Mouse (Mus musculus): ENCODE measurements around the gene Plch2. TPM values are rescaled to one million over a fixed set of nuclear protein-coding genes. Genes with fewer than 3 reads are reported as not detected.

Plch2 gene
- polyA plus RNA-seq, 1 experiment: 4.2 TPM

- Histone ChIP-seq H3K4me1 (ENCODE audit: control insufficient read depth, insufficient read depth, low read length) (no peaks in the 10 kb centered on the region), H3K4me3 (ENCODE audit: low read depth, low read length) (no peak overlapping the region), H3K9me3 (replicated peaks; ENCODE audit: control insufficient read depth, insufficient read depth, low read length, poor library complexity, severe bottlenecking) (no peaks in the 10 kb centered on the region), H3K27me3 (ENCODE audit: control insufficient read depth, insufficient read depth, low read length, poor library complexity, severe bottlenecking) (no peaks in the 10 kb centered on the region), H3K9ac (ENCODE audit: low read depth, poor library complexity, severe bottlenecking) (no peak overlapping the region), H3K27ac (ENCODE audit: insufficient read depth, low read length) (no peak overlapping the region), H3K36me3 (ENCODE audit: control insufficient read depth, insufficient read depth, low read length, poor library complexity, severe bottlenecking) (no peaks in the 10 kb centered on the region)
- no peak for TF ChIP-seq CTCF (IDR thresholded peaks at IDR 0.05; ENCODE audit: low read depth, low read length)
- TF ChIP-seq EP300 (IDR thresholded peaks at IDR 0.05; ENCODE audit: insufficient read depth, low read depth, low read length): no peak
- TF ChIP-seq POLR2A (IDR thresholded peaks at IDR 0.05; ENCODE audit: insufficient read depth, low read length): no peak
These were observed 118.8 kb downstream of the Plch2 start for GRCm38 (mm10) chr4:154937746-154938145.

GRCm38 (mm10) chr4:154936542-154937255, 119.9 kb downstream of the Plch2 start:
- Histone ChIP-seq H3K4me3 (ENCODE audit: low read depth, low read length) (no peak overlapping the region), H3K4me1 (ENCODE audit: control insufficient read depth, insufficient read depth, low read length) (no peaks in the 10 kb centered on the region), H3K36me3 (ENCODE audit: control insufficient read depth, insufficient read depth, low read length, poor library complexity, severe bottlenecking) (no peaks in the 10 kb centered on the region), H3K27ac (ENCODE audit: insufficient read depth, low read length) (no peak overlapping the region), H3K27me3 (ENCODE audit: control insufficient read depth, insufficient read depth, low read length, poor library complexity, severe bottlenecking) (no peaks in the 10 kb centered on the region), H3K9ac (ENCODE audit: low read depth, poor library complexity, severe bottlenecking) (no peak overlapping the region), H3K9me3 (replicated peaks; ENCODE audit: control insufficient read depth, insufficient read depth, low read length, poor library complexity, severe bottlenecking) (no peaks in the 10 kb centered on the region)
- TF ChIP-seq POLR2A (IDR thresholded peaks at IDR 0.05; ENCODE audit: insufficient read depth, low read length) (no peak), CTCF (IDR thresholded peaks at IDR 0.05; ENCODE audit: low read depth, low read length) (no peak), EP300 (IDR thresholded peaks at IDR 0.05; ENCODE audit: insufficient read depth, low read depth, low read length) (no peak)

- Histone ChIP-seq H3K4me3 (ENCODE audit: low read depth, low read length) (no peak overlapping the region), H3K27me3 (ENCODE audit: control insufficient read depth, insufficient read depth, low read length, poor library complexity, severe bottlenecking) (no peaks in the 10 kb centered on the region), H3K36me3 (ENCODE audit: control insufficient read depth, insufficient read depth, low read length, poor library complexity, severe bottlenecking) (no peaks in the 10 kb centered on the region), H3K4me1 (ENCODE audit: control insufficient read depth, insufficient read depth, low read length) (no peaks in the 10 kb centered on the region), H3K9ac (ENCODE audit: low read depth, poor library complexity, severe bottlenecking) (no peak overlapping the region), H3K9me3 (replicated peaks; ENCODE audit: control insufficient read depth, insufficient read depth, low read length, poor library complexity, severe bottlenecking) (no peaks in the 10 kb centered on the region), H3K27ac (ENCODE audit: insufficient read depth, low read length) (no peak overlapping the region)
- TF ChIP-seq EP300 (IDR thresholded peaks at IDR 0.05; ENCODE audit: insufficient read depth, low read depth, low read length) (no peak), CTCF (IDR thresholded peaks at IDR 0.05; ENCODE audit: low read depth, low read length) (peak; percentile 40)
These were observed 120.8 kb downstream of the Plch2 start for GRCm38 (mm10) chr4:154935788-154936187.

GRCm38 (mm10) chr4:154934800-154935199, 121.8 kb downstream of the Plch2 start:
- Histone ChIP-seq H3K9ac (ENCODE audit: low read depth, poor library complexity, severe bottlenecking) (no peak overlapping the region), H3K4me1 (ENCODE audit: control insufficient read depth, insufficient read depth, low read length) (no peaks in the 10 kb centered on the region), H3K27me3 (ENCODE audit: control insufficient read depth, insufficient read depth, low read length, poor library complexity, severe bottlenecking) (no peaks in the 10 kb centered on the region), H3K9me3 (replicated peaks; ENCODE audit: control insufficient read depth, insufficient read depth, low read length, poor library complexity, severe bottlenecking) (no peaks in the 10 kb centered on the region), H3K4me3 (ENCODE audit: low read depth, low read length) (no peak overlapping the region), H3K27ac (ENCODE audit: insufficient read depth, low read length) (no peak overlapping the region), H3K36me3 (ENCODE audit: control insufficient read depth, insufficient read depth, low read length, poor library complexity, severe bottlenecking) (no peaks in the 10 kb centered on the region)
- TF ChIP-seq CTCF (IDR thresholded peaks at IDR 0.05; ENCODE audit: low read depth, low read length): no peak
- no peak for TF ChIP-seq EP300 (IDR thresholded peaks at IDR 0.05; ENCODE audit: insufficient read depth, low read depth, low read length)
- TF ChIP-seq POLR2A (IDR thresholded peaks at IDR 0.05; ENCODE audit: insufficient read depth, low read length): no peak

- TF ChIP-seq CTCF (IDR thresholded peaks at IDR 0.05; ENCODE audit: low read depth, low read length) (no peak), POLR2A (IDR thresholded peaks at IDR 0.05; ENCODE audit: insufficient read depth, low read length) (no peak), EP300 (IDR thresholded peaks at IDR 0.05; ENCODE audit: insufficient read depth, low read depth, low read length) (no peak)
These were observed 123.2 kb downstream of the Plch2 start for GRCm38 (mm10) chr4:154933306-154933907.

More at GRCm38 (mm10) chr4:154933306-154933907, 123.2 kb downstream of the Plch2 start:
- no peaks in the 10 kb centered on the region for H3K36me3 ChIP-seq (ENCODE audit: control insufficient read depth, insufficient read depth, low read length, poor library complexity, severe bottlenecking)
- H3K4me1 ChIP-seq (ENCODE audit: control insufficient read depth, insufficient read depth, low read length): no peaks in the 10 kb centered on the region
- H3K27ac ChIP-seq (ENCODE audit: insufficient read depth, low read length): no peak overlapping the region
- H3K4me3 ChIP-seq (ENCODE audit: low read depth, low read length): no peak overlapping the region
- no peaks in the 10 kb centered on the region for H3K9me3 ChIP-seq (replicated peaks; ENCODE audit: control insufficient read depth, insufficient read depth, low read length, poor library complexity, severe bottlenecking)
- H3K27me3 ChIP-seq (ENCODE audit: control insufficient read depth, insufficient read depth, low read length, poor library complexity, severe bottlenecking): no peaks in the 10 kb centered on the region
- H3K9ac ChIP-seq (ENCODE audit: low read depth, poor library complexity, severe bottlenecking): no peak overlapping the region

Other genes starting within 250 kb of the Plch2 start
- gene Ttc34, start 219.3 kb downstream of the Plch2 start, polyA plus RNA-seq (2011; ENCODE audit: insufficient read depth, insufficient read length, low read depth, missing spikeins): 0.21 TPM in 1 of 2 replicates, not detected in the other
- gene Mmel1, start 187.2 kb downstream of the Plch2 start, polyA plus RNA-seq (2011; ENCODE audit: insufficient read depth, insufficient read length, low read depth, missing spikeins): 1.4 and 2.0 TPM in 2 replicates
- gene Fam213b, start 157.6 kb downstream of the Plch2 start, polyA plus RNA-seq (2011; ENCODE audit: insufficient read depth, insufficient read length, low read depth, missing spikeins): 11.8 and 13.9 TPM in 2 replicates
- gene Tnfrsf14, start 128.2 kb downstream of the Plch2 start, polyA plus RNA-seq (2011; ENCODE audit: insufficient read depth, insufficient read length, low read depth, missing spikeins): not detected in 2 replicates
- gene Hes5, start 95.9 kb downstream of the Plch2 start, polyA plus RNA-seq (2011; ENCODE audit: insufficient read depth, insufficient read length, low read depth, missing spikeins): not detected in 2 replicates
- 21.5 and 26.6 TPM in 2 replicates for gene Pank4, start 92.7 kb downstream of the Plch2 start, polyA plus RNA-seq (2011; ENCODE audit: insufficient read depth, insufficient read length, low read depth, missing spikeins)
- 15.4 and 17.7 TPM in 2 replicates for gene Pex10, start 10.2 kb upstream of the Plch2 start, polyA plus RNA-seq (2011; ENCODE audit: insufficient read depth, insufficient read length, low read depth, missing spikeins)
- 74.9 and 82.5 TPM in 2 replicates for gene Rer1, start 29.6 kb upstream of the Plch2 start, polyA plus RNA-seq (2011; ENCODE audit: insufficient read depth, insufficient read length, low read depth, missing spikeins)
- 11.6 and 13.0 TPM in 2 replicates for gene Morn1, start 29.8 kb upstream of the Plch2 start, polyA plus RNA-seq (2011; ENCODE audit: insufficient read depth, insufficient read length, low read depth, missing spikeins)
- gene Ski, start 165.8 kb upstream of the Plch2 start, polyA plus RNA-seq (2011; ENCODE audit: insufficient read depth, insufficient read length, low read depth, missing spikeins): 63.5 and 67.2 TPM in 2 replicates
- gene Faap20, start 193.0 kb upstream of the Plch2 start, polyA plus RNA-seq (2011; ENCODE audit: insufficient read depth, insufficient read length, low read depth, missing spikeins): 22.9 and 25.2 TPM in 2 replicates